Mouse (Mus musculus): ENCODE measurements around the gene Atf2. TPM values are rescaled to one million over a fixed set of nuclear protein-coding genes. Genes with fewer than 3 reads are reported as not detected.

Gene Atf2
- total and polyA plus RNA-seq, 3 experiments = 15.9 to 40.9 (median 25.8) TPM

DNA sequence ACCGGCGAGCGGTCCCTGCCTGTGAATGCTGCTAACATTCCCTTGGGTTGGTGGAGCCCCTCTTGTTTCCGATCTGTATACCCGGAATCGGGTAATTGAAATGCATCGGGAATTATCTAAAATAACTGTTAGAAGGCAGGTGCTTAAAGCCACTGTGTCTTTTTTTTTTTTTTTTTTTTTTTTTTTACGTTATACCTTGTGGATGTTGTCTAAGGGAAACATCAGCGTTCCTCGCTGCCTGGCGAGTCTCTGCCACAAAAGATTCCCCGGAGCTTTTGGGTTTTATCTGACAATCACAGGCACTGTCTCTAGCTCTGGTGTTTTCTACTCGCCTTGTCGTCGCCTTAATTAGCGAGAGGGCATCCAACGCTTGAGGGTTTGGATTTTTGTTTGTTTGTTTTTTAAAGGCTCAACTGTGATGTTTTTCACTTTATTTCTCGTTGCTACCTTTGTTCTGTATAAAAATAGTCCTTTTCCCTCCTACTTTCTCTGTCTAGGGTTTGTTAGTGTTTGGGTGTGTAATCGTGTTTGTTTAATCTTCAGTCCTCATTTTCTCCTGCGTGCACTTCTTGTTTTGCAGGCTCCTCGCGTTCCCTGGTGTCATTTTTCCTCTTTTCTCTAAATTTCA, 116.6 kb downstream of the Atf2 start:
- dilution Hi-C loops (cut with MboI; ENCODE audit: extremely low pct_ligation_motif_present, extremely low pct_unique_long_range_greater_than_20kb, low sequenced_read_pairs) (no loop called here), in situ Hi-C loops (cut with MboI; ENCODE audit: low pct_ligation_motif_present, low pct_unique_long_range_greater_than_20kb, low sequenced_read_pairs) (no loop called here)
- peak overlapping the region; percentile 15; the same call in 1 of the 2 replicates for H3K9ac ChIP-seq (ENCODE audit: insufficient read depth, low read depth)
- DNase-seq (ENCODE audit: extremely low read depth) = no peak
- no peaks in the 10 kb centered on the region for H3K79me2 ChIP-seq (replicated peaks; ENCODE audit: control insufficient read depth, extremely low read depth, insufficient read depth, poor library complexity, severe bottlenecking)
- H3K27me3 ChIP-seq (replicated peaks) = peaks cover 44% of the 10 kb centered on the region
- no peaks in the 10 kb centered on the region for H3K9me3 ChIP-seq (replicated peaks; ENCODE audit: low read length)
- TF ChIP-seq ZNF384 (IDR thresholded peaks at IDR 0.05; ENCODE audit: low read depth, low read length) (peak; percentile 77), CHD2 (IDR thresholded peaks at IDR 0.05; ENCODE audit: low read length) (no peak)
- no peaks in the 10 kb centered on the region for H3K36me3 ChIP-seq (replicated peaks in 1 of 2; ENCODE audit: control insufficient read depth in 1 of 2, insufficient read depth in 1 of 2, low read length in 1 of 2)
- H3K4me1 ChIP-seq (ENCODE audit: control insufficient read depth in 1 of 2, insufficient read depth in 2 of 2) = no peaks in the 10 kb centered on the region; a peak in 1 of 4 replicates
- H3K4me3 ChIP-seq (replicated peaks in 1 of 3; ENCODE audit: low read depth in 2 of 3, low read length in 2 of 3, poor library complexity in 1 of 3) = peak overlapping the region; percentile 48 to 77 (median 71)
- peak overlapping the region; percentile 80 for H3K4me2 ChIP-seq (ENCODE audit: insufficient read depth, low read depth, poor library complexity, severe bottlenecking)
- no peak overlapping the region for H3K27ac ChIP-seq (ENCODE audit: insufficient read depth, low read depth)

- Histone ChIP-seq H3K9ac (ENCODE audit: insufficient read depth, low read depth) (peak within 1 kb of the TSS; percentile 57), H3K4me3 (replicated peaks in 1 of 3; ENCODE audit: low read depth in 2 of 3, low read length in 2 of 3, poor library complexity in 1 of 3) (peak within 1 kb of the TSS; percentile 48 to 77 (median 71)), H3K79me2 (replicated peaks; ENCODE audit: control insufficient read depth, extremely low read depth, insufficient read depth, poor library complexity, severe bottlenecking) (no peaks in the 10 kb centered on the region), H3K36me3 (replicated peaks in 1 of 2; ENCODE audit: control insufficient read depth in 1 of 2, insufficient read depth in 1 of 2, low read length in 1 of 2) (no peaks in the 10 kb centered on the region), H3K9me3 (replicated peaks; ENCODE audit: low read length) (no peaks in the 10 kb centered on the region), H3K4me1 (ENCODE audit: control insufficient read depth in 1 of 2, insufficient read depth in 2 of 2) (no peaks in the 10 kb centered on the region; a peak in 1 of 4 replicates), H3K27me3 (replicated peaks) (peaks cover 44% of the 10 kb centered on the region), H3K4me2 (ENCODE audit: insufficient read depth, low read depth, poor library complexity, severe bottlenecking) (peak within 1 kb of the TSS; percentile 99), H3K27ac (ENCODE audit: insufficient read depth, low read depth) (no peak within 1 kb of the TSS)
- DNase-seq (ENCODE audit: extremely low read depth) = peak; percentile 55
- no peak for TF ChIP-seq RAD21 (IDR thresholded peaks at IDR 0.05; ENCODE audit: low read depth, low read length)
- TF ChIP-seq RCOR1 (conservative IDR thresholded peaks at IDR 0.05; ENCODE audit: low read depth, low read length) = no peak
- TF ChIP-seq SIN3A (IDR thresholded peaks at IDR 0.05; ENCODE audit: low read length) = 0 out of 2 replicates have a peak, but pooled peaks have one; percentile 31
- peak; percentile 63 for TF ChIP-seq MXI1 (IDR thresholded peaks at IDR 0.05; ENCODE audit: low read depth, low read length)
- TF ChIP-seq IRF4 (IDR thresholded peaks at IDR 0.05; ENCODE audit: low read depth, low read length) = 0 out of 2 replicates have a peak, but pooled peaks have one; percentile 25
- dilution Hi-C loops (cut with MboI; ENCODE audit: extremely low pct_ligation_motif_present, extremely low pct_unique_long_range_greater_than_20kb, low sequenced_read_pairs) (no loop called here), in situ Hi-C loops (cut with MboI; ENCODE audit: low pct_ligation_motif_present, low pct_unique_long_range_greater_than_20kb, low sequenced_read_pairs) (no loop called here)
Measured at GRCm38 (mm10) chr2:73774786-73775682, 117.4 kb downstream of the Atf2 start, which contains the start of gene Chn1. Gene Chn1, minus strand, starts transcription at chr2:73775346.

- no peak for DNase-seq (ENCODE audit: extremely low read depth)
- dilution Hi-C loops (cut with MboI; ENCODE audit: extremely low pct_ligation_motif_present, extremely low pct_unique_long_range_greater_than_20kb, low sequenced_read_pairs) = no loop called here
- Histone ChIP-seq H3K36me3 (replicated peaks in 1 of 2; ENCODE audit: control insufficient read depth in 1 of 2, insufficient read depth in 1 of 2, low read length in 1 of 2) (no peaks in the 10 kb centered on the region), H3K4me3 (replicated peaks in 1 of 3; ENCODE audit: low read depth in 2 of 3, low read length in 2 of 3, poor library complexity in 1 of 3) (no peak overlapping the region), H3K9ac (ENCODE audit: insufficient read depth, low read depth) (no peak overlapping the region), H3K27me3 (replicated peaks) (peaks cover 38% of the 10 kb centered on the region), H3K27ac (ENCODE audit: insufficient read depth, low read depth) (no peak overlapping the region), H3K4me1 (ENCODE audit: control insufficient read depth in 1 of 2, insufficient read depth in 2 of 2) (no peaks in the 10 kb centered on the region; a peak in 1 of 4 replicates), H3K4me2 (ENCODE audit: insufficient read depth, low read depth, poor library complexity, severe bottlenecking) (no peak overlapping the region), H3K79me2 (replicated peaks; ENCODE audit: control insufficient read depth, extremely low read depth, insufficient read depth, poor library complexity, severe bottlenecking) (no peaks in the 10 kb centered on the region), H3K9me3 (replicated peaks; ENCODE audit: low read length) (no peaks in the 10 kb centered on the region)
- in situ Hi-C loops (cut with MboI; ENCODE audit: low pct_ligation_motif_present, low pct_unique_long_range_greater_than_20kb, low sequenced_read_pairs) = no loop called here
- no peak for TF ChIP-seq ZKSCAN1 (IDR thresholded peaks at IDR 0.05; ENCODE audit: borderline replicate concordance, low read depth, low read length)
- TF ChIP-seq MAZ (IDR thresholded peaks at IDR 0.05; ENCODE audit: low read depth, low read length) = no peak
- TF ChIP-seq HCFC1 (IDR thresholded peaks at IDR 0.05; ENCODE audit: low read depth, low read length) = no peak
- TF ChIP-seq RAD21 (IDR thresholded peaks at IDR 0.05; ENCODE audit: low read depth, low read length) = no peak
Measured at GRCm38 (mm10) chr2:73772945-73773344, 119.5 kb downstream of the Atf2 start.
